Mouse (Mus musculus): Measurements from ENCODE around the gene Mrpl32. TPM values are rescaled to one million over a fixed set of nuclear protein-coding genes. Genes with fewer than 3 reads are reported as not detected.
A peak's percentile ranks its signal among the peaks of the same experiment; 100 is the strongest.

Gene Mrpl32
- 10 to 100 TPM; 40.1 to 42.3 TPM for total RNA-seq (2021)
- polyA plus RNA-seq (2012; rRNA removed): 10.4 and 17.9 TPM in 2 replicates
- long read RNA-seq, transcript Mrpl32-202 (3 exons, 3,013 nt): major isoform, 32 of 33 reads
- long read RNA-seq, partial matches to known transcripts: 0 of 33 reads
- long read RNA-seq, other reads (novel, unspliced or antisense): 0 of 33 reads

GRCm38 (mm10) chr13:14612926-14613529, at the start of gene Mrpl32, which contains the start of gene Psma2:
TSS of gene Mrpl32 (minus strand) at chr13:14613165.
TSS of gene Psma2 (plus strand) at chr13:14613240.
- Histone ChIP-seq H3K36me3 (ENCODE audit: control insufficient read depth, insufficient read depth, low read length) (peaks cover 10% of the 10 kb centered on the region), H3K9ac (ENCODE audit: low read depth, low read length) (peak within 1 kb of the TSS; percentile 94), H3K4me1 (ENCODE audit: control insufficient read depth, insufficient read depth, low read length) (peaks cover 3% of the 10 kb centered on the region; the same call in 1 of the 2 replicates), H3K4me3 (peak within 1 kb of the TSS; percentile 86), H3K79me2 (replicated peaks; ENCODE audit: control insufficient read depth, insufficient read depth, low read length) (peaks cover 6% of the 10 kb centered on the region; the same call in 1 of the 2 replicates), H3K27ac (peak within 1 kb of the TSS; percentile 85), H3K27me3 (ENCODE audit: control insufficient read depth, insufficient read depth, low read length) (no peaks in the 10 kb centered on the region)
- intact Hi-C loops (cut with DNase I): loop anchor here (2.0 to 10.0 kb wide), 3 partner anchors 16 to 661 kb away; partner anchors contain the start of genes Arid4b, B3galnt2 and Ggps1
- peak; percentile 98 to 99 for DNase-seq
- WGBS: under 1% methylated on average over 42 of the region's 42 CpGs
- TF ChIP-seq CTCF (IDR thresholded peaks at IDR 0.05): no peak
- peak; percentile 92 for TF ChIP-seq POLR2A (IDR thresholded peaks at IDR 0.05; ENCODE audit: insufficient read depth, low read depth, low read length)
- TF ChIP-seq EP300 (IDR thresholded peaks at IDR 0.05; ENCODE audit: insufficient read depth, low read depth, low read length): 0 out of 2 replicates have a peak, but pooled peaks have one; percentile 8

DNA sequence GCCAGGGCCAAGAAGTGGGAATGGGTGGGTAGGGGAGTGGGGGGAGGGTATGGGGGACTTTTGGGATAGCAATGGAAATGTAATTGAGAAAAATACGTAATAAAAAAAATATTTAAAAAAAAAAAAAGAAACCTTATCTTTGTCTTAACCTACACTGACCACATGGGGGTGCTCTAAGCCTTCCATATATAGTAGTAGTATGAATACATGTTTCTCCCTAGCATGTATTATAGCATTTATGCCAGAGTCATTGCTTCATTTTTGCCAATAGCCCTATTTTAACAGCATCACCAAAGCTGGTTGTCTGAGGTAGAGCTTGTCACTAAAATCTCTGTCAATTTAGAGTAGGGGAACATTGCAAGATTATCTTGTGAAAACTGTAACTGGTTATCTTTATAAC, 36.3 kb upstream of the Mrpl32 start:
- H3K9ac ChIP-seq (ENCODE audit: low read depth, low read length): no peak overlapping the region
- H3K4me3 ChIP-seq: no peak overlapping the region
- no peak overlapping the region for H3K27ac ChIP-seq
- no peaks in the 10 kb centered on the region for H3K36me3 ChIP-seq (ENCODE audit: control insufficient read depth, insufficient read depth, low read length)
- no peaks in the 10 kb centered on the region for H3K4me1 ChIP-seq (ENCODE audit: control insufficient read depth, insufficient read depth, low read length)
- no peaks in the 10 kb centered on the region for H3K27me3 ChIP-seq (ENCODE audit: control insufficient read depth, insufficient read depth, low read length)
- no peaks in the 10 kb centered on the region for H3K79me2 ChIP-seq (replicated peaks; ENCODE audit: control insufficient read depth, insufficient read depth, low read length)
- intact Hi-C loops (cut with DNase I): loop anchor here (1.0 kb wide), 1 partner anchor 1114 kb away; no protein-coding TSS in a partner anchor
- WGBS: 0% methylated on average over 1 of the region's 1 CpGs
- TF ChIP-seq EP300 (IDR thresholded peaks at IDR 0.05; ENCODE audit: insufficient read depth, low read depth, low read length): no peak
- peak; percentile 71 for TF ChIP-seq CTCF (IDR thresholded peaks at IDR 0.05)
- TF ChIP-seq POLR2A (IDR thresholded peaks at IDR 0.05; ENCODE audit: insufficient read depth, low read depth, low read length): no peak
- no peak for DNase-seq

DNA sequence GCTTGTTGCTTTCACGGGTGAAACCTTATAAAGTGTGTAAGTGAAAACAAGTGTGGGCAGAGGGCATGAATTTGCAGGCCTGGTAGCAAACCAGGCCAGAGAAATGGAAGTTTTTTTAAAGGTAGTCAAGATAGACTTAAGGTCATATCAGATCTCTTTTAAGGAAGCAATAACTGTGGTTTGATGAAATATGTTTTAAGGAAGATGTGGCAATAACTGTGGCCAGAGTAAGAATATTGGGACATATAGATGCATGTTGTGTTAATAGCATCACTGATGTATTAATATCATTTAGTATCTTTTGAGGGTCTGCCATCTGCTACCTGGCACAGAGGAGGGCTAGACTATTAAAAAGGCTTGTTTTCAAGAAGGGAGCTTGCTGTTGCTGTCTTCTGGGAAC, 27.0 kb upstream of the Mrpl32 start:
- 43% methylated on average over 1 of the region's 1 CpGs for WGBS
- intact Hi-C loops (cut with DNase I): no loop called here

DNA sequence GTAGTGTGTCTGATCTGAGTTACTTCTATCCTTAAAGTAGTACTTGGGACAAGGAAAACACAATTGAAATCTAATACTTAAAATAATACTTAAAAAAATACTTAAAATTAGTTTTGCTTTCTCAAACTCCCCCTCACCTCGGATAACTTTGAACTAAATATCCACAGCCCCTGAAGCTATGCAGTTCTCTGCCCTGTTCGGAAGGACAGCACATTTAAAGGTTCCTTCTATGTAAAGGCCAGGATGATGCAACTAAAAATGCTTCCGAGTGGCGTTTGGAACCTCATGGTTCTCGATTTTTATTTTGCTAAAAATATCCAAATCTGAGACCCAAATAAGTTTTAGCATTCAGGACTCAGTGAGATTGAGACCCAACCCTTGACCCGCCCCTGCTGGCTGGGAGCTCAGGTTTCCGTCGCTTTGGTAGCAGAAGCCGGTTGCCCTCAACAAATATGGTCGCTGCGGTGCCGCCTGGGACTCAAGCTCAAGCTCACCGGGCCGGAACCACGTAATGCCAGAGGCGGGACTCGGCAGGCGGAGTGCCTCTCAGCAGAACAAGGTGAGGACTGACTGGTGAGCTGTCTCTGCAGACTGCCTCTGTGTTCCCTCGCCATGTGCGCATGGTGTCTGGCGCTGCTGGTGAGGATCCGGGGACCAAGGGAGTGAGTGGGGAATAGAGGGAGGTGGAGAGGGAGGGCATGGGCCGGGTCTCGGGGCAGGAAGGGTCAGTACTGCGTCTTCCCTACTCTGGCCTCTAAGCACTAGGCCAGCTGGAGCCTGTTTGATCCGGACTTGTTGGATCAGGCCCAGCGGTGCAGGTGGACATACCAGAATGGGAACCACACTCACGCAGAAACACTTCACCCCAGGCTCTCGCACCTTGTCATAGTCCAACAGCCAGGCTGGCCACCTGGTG, 17.0 kb upstream of the Mrpl32 start, which contains the start of gene AW209491:
AW209491 (plus strand) TSS at position 429 of the 916 bp plus-strand sequence.
- under 1% methylated on average over 29 of the region's 29 CpGs for WGBS
- H3K27me3 ChIP-seq (ENCODE audit: control insufficient read depth, insufficient read depth, low read length): no peaks in the 10 kb centered on the region
- H3K9ac ChIP-seq (ENCODE audit: low read depth, low read length): peak within 1 kb of the TSS; percentile 92
- DNase-seq: peak; percentile 95 to 96
- peak within 1 kb of the TSS; percentile 86 for H3K4me3 ChIP-seq
- intact Hi-C loops (cut with DNase I): loop anchor here (2.0 kb wide), 1 partner anchor 17 kb away; the partner anchor contains the start of genes Mrpl32 and Psma2
- no peaks in the 10 kb centered on the region for H3K79me2 ChIP-seq (replicated peaks; ENCODE audit: control insufficient read depth, insufficient read depth, low read length)
- peaks cover 1% of the 10 kb centered on the region; the same call in 1 of the 2 replicates for H3K4me1 ChIP-seq (ENCODE audit: control insufficient read depth, insufficient read depth, low read length)
- 0 out of 2 replicates have a peak, but pooled peaks have one; percentile 13 for TF ChIP-seq EP300 (IDR thresholded peaks at IDR 0.05; ENCODE audit: insufficient read depth, low read depth, low read length)
- peak; percentile 82 for TF ChIP-seq POLR2A (IDR thresholded peaks at IDR 0.05; ENCODE audit: insufficient read depth, low read depth, low read length)
- TF ChIP-seq CTCF (IDR thresholded peaks at IDR 0.05): peak; percentile 45
- peak within 1 kb of the TSS; percentile 61 for H3K27ac ChIP-seq
- no peaks in the 10 kb centered on the region; the same call in 1 of the 2 replicates for H3K36me3 ChIP-seq (ENCODE audit: control insufficient read depth, insufficient read depth, low read length)

More for the DNA sequence above, 27.0 kb upstream of the Mrpl32 start:
- Histone ChIP-seq H3K9ac (ENCODE audit: low read depth, low read length) (no peak overlapping the region), H3K4me1 (ENCODE audit: control insufficient read depth, insufficient read depth, low read length) (no peaks in the 10 kb centered on the region), H3K27me3 (ENCODE audit: control insufficient read depth, insufficient read depth, low read length) (no peaks in the 10 kb centered on the region), H3K27ac (no peak overlapping the region), H3K79me2 (replicated peaks; ENCODE audit: control insufficient read depth, insufficient read depth, low read length) (no peaks in the 10 kb centered on the region), H3K36me3 (ENCODE audit: control insufficient read depth, insufficient read depth, low read length) (peaks cover 4% of the 10 kb centered on the region), H3K4me3 (no peak overlapping the region)
- DNase-seq: no peak
- TF ChIP-seq CTCF (IDR thresholded peaks at IDR 0.05) (no peak), EP300 (IDR thresholded peaks at IDR 0.05; ENCODE audit: insufficient read depth, low read depth, low read length) (no peak), POLR2A (IDR thresholded peaks at IDR 0.05; ENCODE audit: insufficient read depth, low read depth, low read length) (no peak)

DNA sequence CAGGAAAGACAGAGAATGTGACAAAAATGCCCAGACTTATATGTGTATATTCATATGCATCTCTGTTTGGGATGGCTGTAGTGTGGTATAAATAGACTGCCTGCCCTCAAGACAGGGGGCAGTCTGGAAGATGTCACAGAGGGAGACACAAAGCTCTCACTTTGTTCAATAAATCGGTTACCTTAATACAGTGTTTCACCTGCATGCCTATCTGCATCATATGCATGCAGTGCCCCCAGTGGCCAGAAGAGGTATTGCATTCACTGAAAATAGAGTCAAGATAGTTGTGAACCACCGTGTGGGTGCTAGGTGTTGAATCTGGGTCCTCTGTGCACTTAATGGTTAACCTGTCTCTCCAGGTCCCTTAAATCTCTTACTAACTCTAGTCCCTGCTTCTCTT, 5.8 kb upstream of the Mrpl32 start:
- Histone ChIP-seq H3K27ac (no peak overlapping the region), H3K4me3 (no peak overlapping the region), H3K79me2 (replicated peaks; ENCODE audit: control insufficient read depth, insufficient read depth, low read length) (peaks cover 5% of the 10 kb centered on the region; the same call in 1 of the 2 replicates), H3K4me1 (ENCODE audit: control insufficient read depth, insufficient read depth, low read length) (peaks cover 2% of the 10 kb centered on the region; the same call in 1 of the 2 replicates), H3K36me3 (ENCODE audit: control insufficient read depth, insufficient read depth, low read length) (peaks cover 16% of the 10 kb centered on the region), H3K27me3 (ENCODE audit: control insufficient read depth, insufficient read depth, low read length) (no peaks in the 10 kb centered on the region), H3K9ac (ENCODE audit: low read depth, low read length) (no peak overlapping the region)
- intact Hi-C loops (cut with DNase I): loop anchor here (1.0 to 10.0 kb wide), 2 partner anchors 10 to 554 kb away; partner anchors contain the start of genes Arid4b and Ggps1
- peak; percentile 100 for TF ChIP-seq CTCF (IDR thresholded peaks at IDR 0.05)
- TF ChIP-seq EP300 (IDR thresholded peaks at IDR 0.05; ENCODE audit: insufficient read depth, low read depth, low read length): no peak
- WGBS: 18% methylated on average over 2 of the region's 2 CpGs
- DNase-seq: peak; percentile 43 to 60

All from heart, adult 2 months (tissue).